Mouse (Mus musculus): ENCODE data around the gene Clybl. TPM values are rescaled to one million over a fixed set of nuclear protein-coding genes. Genes with fewer than 3 reads are reported as not detected.

The Clybl gene
- polyA plus RNA-seq, 2 experiments, result 13.3 to 20.4 TPM

GRCm38 (mm10) chr14:122256261-122256634 is 74.7 kb downstream of the Clybl start:
- no peaks in the 10 kb centered on the region for H3K36me3 ChIP-seq (ENCODE audit: control insufficient read depth, insufficient read depth, low read length)
- H3K27me3 ChIP-seq (ENCODE audit: control insufficient read depth, insufficient read depth, low read length), result peaks cover 53% of the 10 kb centered on the region
- DNase-seq (ENCODE audit: low spot score) (no peak), ATAC-seq (ENCODE audit: low FRiP score, low read depth) (no peak)
- no peak overlapping the region for H3K4me3 ChIP-seq (replicated peaks; ENCODE audit: low read length)
- 0 out of 2 replicates have a peak, but pooled peaks cover 5% of the 10 kb centered on the region for H3K4me1 ChIP-seq (ENCODE audit: control insufficient read depth, insufficient read depth, low read length)
- 13% methylated on average over 8 of the region's 8 CpGs for WGBS
- H3K4me2 ChIP-seq (replicated peaks; ENCODE audit: low read depth, low read length, severe bottlenecking), result no peak overlapping the region
- H3K27ac ChIP-seq (replicated peaks; ENCODE audit: low read depth, low read length), result no peak overlapping the region
- no peaks in the 10 kb centered on the region for H3K9me3 ChIP-seq (ENCODE audit: control insufficient read depth, low read length)
- H3K9ac ChIP-seq (ENCODE audit: low read depth, low read length, severe bottlenecking), result no peak overlapping the region
- TF ChIP-seq POLR2A (IDR thresholded peaks at IDR 0.05; ENCODE audit: borderline replicate concordance, extremely low read depth, insufficient read depth, insufficient read length), result no peak

- 36% methylated on average over 5 of the region's 5 CpGs for WGBS
- Histone ChIP-seq H3K9ac (ENCODE audit: low read depth, low read length, severe bottlenecking) (no peak overlapping the region), H3K4me3 (replicated peaks; ENCODE audit: low read length) (no peak overlapping the region), H3K4me1 (ENCODE audit: control insufficient read depth, insufficient read depth, low read length) (0 out of 2 replicates have a peak, but pooled peaks cover 5% of the 10 kb centered on the region), H3K27ac (replicated peaks; ENCODE audit: low read depth, low read length) (no peak overlapping the region), H3K36me3 (ENCODE audit: control insufficient read depth, insufficient read depth, low read length) (no peaks in the 10 kb centered on the region), H3K27me3 (ENCODE audit: control insufficient read depth, insufficient read depth, low read length) (peaks cover 44% of the 10 kb centered on the region), H3K4me2 (replicated peaks; ENCODE audit: low read depth, low read length, severe bottlenecking) (no peak overlapping the region), H3K9me3 (ENCODE audit: control insufficient read depth, low read length) (no peaks in the 10 kb centered on the region)
- no peak for TF ChIP-seq POLR2A (IDR thresholded peaks at IDR 0.05; ENCODE audit: borderline replicate concordance, extremely low read depth, insufficient read depth, insufficient read length)
- DNase-seq (ENCODE audit: low spot score), result no peak
- no peak for ATAC-seq (ENCODE audit: low FRiP score, low read depth)
Measured at GRCm38 (mm10) chr14:122258297-122258696, 76.8 kb downstream of the Clybl start.

GRCm38 (mm10) chr14:122261250-122261649 is 79.7 kb downstream of the Clybl start:
- H3K9ac ChIP-seq (ENCODE audit: low read depth, low read length, severe bottlenecking), result no peak overlapping the region
- H3K36me3 ChIP-seq (ENCODE audit: control insufficient read depth, insufficient read depth, low read length), result no peaks in the 10 kb centered on the region
- H3K27me3 ChIP-seq (ENCODE audit: control insufficient read depth, insufficient read depth, low read length), result peaks cover 21% of the 10 kb centered on the region
- no peak overlapping the region for H3K4me2 ChIP-seq (replicated peaks; ENCODE audit: low read depth, low read length, severe bottlenecking)
- H3K27ac ChIP-seq (replicated peaks; ENCODE audit: low read depth, low read length), result no peak overlapping the region
- TF ChIP-seq POLR2A (IDR thresholded peaks at IDR 0.05; ENCODE audit: borderline replicate concordance, extremely low read depth, insufficient read depth, insufficient read length), result no peak
- ATAC-seq (ENCODE audit: low FRiP score, low read depth) (no peak), DNase-seq (ENCODE audit: low spot score) (no peak)
- no peaks in the 10 kb centered on the region for H3K9me3 ChIP-seq (ENCODE audit: control insufficient read depth, low read length)
- no peak overlapping the region for H3K4me3 ChIP-seq (replicated peaks; ENCODE audit: low read length)
- 76% methylated on average over 1 of the region's 1 CpGs for WGBS
- H3K4me1 ChIP-seq (ENCODE audit: control insufficient read depth, insufficient read depth, low read length), result no peaks in the 10 kb centered on the region

- ATAC-seq (ENCODE audit: low FRiP score, low read depth) (no peak), DNase-seq (ENCODE audit: low spot score) (no peak)
- Histone ChIP-seq H3K4me1 (ENCODE audit: control insufficient read depth, insufficient read depth, low read length) (no peaks in the 10 kb centered on the region), H3K4me2 (replicated peaks; ENCODE audit: low read depth, low read length, severe bottlenecking) (no peak overlapping the region), H3K27me3 (ENCODE audit: control insufficient read depth, insufficient read depth, low read length) (peaks cover 5% of the 10 kb centered on the region), H3K36me3 (ENCODE audit: control insufficient read depth, insufficient read depth, low read length) (no peaks in the 10 kb centered on the region), H3K4me3 (replicated peaks; ENCODE audit: low read length) (no peak overlapping the region), H3K9me3 (ENCODE audit: control insufficient read depth, low read length) (no peaks in the 10 kb centered on the region), H3K9ac (ENCODE audit: low read depth, low read length, severe bottlenecking) (no peak overlapping the region), H3K27ac (replicated peaks; ENCODE audit: low read depth, low read length) (no peak overlapping the region)
- WGBS, result 25% methylated on average over 16 of the region's 16 CpGs
- TF ChIP-seq POLR2A (IDR thresholded peaks at IDR 0.05; ENCODE audit: borderline replicate concordance, extremely low read depth, insufficient read depth, insufficient read length), result no peak
Measured at GRCm38 (mm10) chr14:122262851-122263659, 81.6 kb downstream of the Clybl start.

DNA sequence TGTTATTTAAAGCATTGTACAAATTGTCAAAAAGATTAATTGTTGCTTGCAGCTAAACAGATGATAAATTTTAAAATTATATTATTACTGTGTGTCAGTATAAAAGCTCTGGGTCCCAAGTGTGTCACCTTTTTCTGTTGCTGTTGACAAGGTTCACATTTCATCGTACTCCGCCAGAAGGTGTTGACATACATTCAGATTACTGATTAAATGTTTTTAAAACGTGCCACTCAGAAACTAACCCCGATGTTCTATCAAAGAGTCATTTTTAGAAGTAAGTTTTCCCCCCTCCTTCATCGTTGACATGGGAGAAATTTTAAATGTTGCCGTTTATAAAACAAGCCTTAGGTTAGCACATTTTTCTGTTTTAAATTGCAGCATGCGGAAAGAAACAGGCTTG is 83.7 kb downstream of the Clybl start:
- Histone ChIP-seq H3K4me1 (ENCODE audit: control insufficient read depth, insufficient read depth, low read length) (no peaks in the 10 kb centered on the region), H3K36me3 (ENCODE audit: control insufficient read depth, insufficient read depth, low read length) (no peaks in the 10 kb centered on the region), H3K4me3 (replicated peaks; ENCODE audit: low read length) (no peak overlapping the region), H3K9ac (ENCODE audit: low read depth, low read length, severe bottlenecking) (no peak overlapping the region), H3K27me3 (ENCODE audit: control insufficient read depth, insufficient read depth, low read length) (no peaks in the 10 kb centered on the region; the same call in 1 of the 2 replicates), H3K9me3 (ENCODE audit: control insufficient read depth, low read length) (no peaks in the 10 kb centered on the region), H3K27ac (replicated peaks; ENCODE audit: low read depth, low read length) (no peak overlapping the region), H3K4me2 (replicated peaks; ENCODE audit: low read depth, low read length, severe bottlenecking) (no peak overlapping the region)
- TF ChIP-seq POLR2A (IDR thresholded peaks at IDR 0.05; ENCODE audit: borderline replicate concordance, extremely low read depth, insufficient read depth, insufficient read length), result no peak
- DNase-seq (ENCODE audit: low spot score) (no peak), ATAC-seq (ENCODE audit: low FRiP score, low read depth) (no peak)
- 50% methylated on average over 7 of the region's 7 CpGs for WGBS

Measured in limb, embryonic 14.5 days (tissue).